Mouse (Mus musculus) MEL (cell line): ENCODE results near the gene Entpd5.

Experiments used
- BHLHE40 ChIP-seq: IDR thresholded peaks from 2 replicates; pipeline ENCODE4 v1.6.1; 2012; ENCODE audit warnings: low read depth, mild to moderate bottlenecking, inconsistent platforms, low read length, improper control_type of control experiment, borderline replicate concordance
- CTCF ChIP-seq, 3 experiments: IDR thresholded peaks in 2 of 3; conservative IDR thresholded peaks in 1 of 3; 2 replicates each; pipeline ENCODE4 v1.5.1; 2011 to 2012; ENCODE audit warnings: low read length in 3 of 3, low read depth in 2 of 3, mild to moderate bottlenecking in 2 of 3, improper control_type of control experiment in 1 of 3, inconsistent platforms in 1 of 3, mixed read lengths in 1 of 3, moderate library complexity in 1 of 3; ENCODE audit not compliant: control insufficient read depth in 1 of 3, insufficient read depth in 1 of 3, poor library complexity in 1 of 3, severe bottlenecking in 1 of 3
- E2F4 ChIP-seq: IDR thresholded peaks from 2 replicates; pipeline ENCODE4 v1.6.1; 2011; ENCODE audit warnings: low read depth, low read length, improper control_type of control experiment, borderline replicate concordance
- ELF1 ChIP-seq: IDR thresholded peaks from 2 replicates; pipeline ENCODE4 v1.6.1; 2014; ENCODE audit warnings: low read depth, mild to moderate bottlenecking, inconsistent platforms, low read length, improper control_type of control experiment, moderate library complexity
- GABPA ChIP-seq: IDR thresholded peaks from 2 replicates; pipeline ENCODE4 v1.6.1; 2012; ENCODE audit warnings: low read depth, mild to moderate bottlenecking, inconsistent platforms, low read length, improper control_type of control experiment, moderate library complexity
- HCFC1 ChIP-seq: IDR thresholded peaks from 2 replicates; pipeline ENCODE4 v1.6.1; 2012; ENCODE audit warnings: low read depth, mild to moderate bottlenecking, inconsistent platforms, low read length, improper control_type of control experiment, moderate library complexity
- KAT2A ChIP-seq: conservative IDR thresholded peaks from 2 replicates; pipeline ENCODE4 v1.6.1; 2012; ENCODE audit warnings: low read depth, low read length, improper control_type of control experiment, inconsistent platforms
- MAFK ChIP-seq: IDR thresholded peaks from 2 replicates; pipeline ENCODE4 v1.6.1; 2011; ENCODE audit warnings: low read depth, mild to moderate bottlenecking, low read length, improper control_type of control experiment, borderline replicate concordance
- POLR2A ChIP-seq, 2 experiments: IDR thresholded peaks; 2 replicates each; pipeline ENCODE4 v1.6.1; 2011 to 2012; ENCODE audit warnings: low read length in 2 of 2, mild to moderate bottlenecking in 2 of 2, control low read depth in 1 of 2, improper control_type of control experiment in 1 of 2, low read depth in 1 of 2, moderate library complexity in 1 of 2; ENCODE audit not compliant: control insufficient read depth in 1 of 2, insufficient read depth in 1 of 2, poor library complexity in 1 of 2
- TAL1 ChIP-seq: IDR thresholded peaks from 2 replicates; pipeline ENCODE4 v1.6.1; 2012; ENCODE audit warnings: mild to moderate bottlenecking, inconsistent platforms, low read length, moderate library complexity, mixed read lengths
- TBP ChIP-seq: IDR thresholded peaks from 2 replicates; pipeline ENCODE4 v1.8.0; 2011; ENCODE audit warnings: low read depth, low read length, improper control_type of control experiment
- USF1 ChIP-seq: IDR thresholded peaks from 2 replicates; pipeline ENCODE4 v1.6.1; 2014; ENCODE audit warnings: low read depth, mild to moderate bottlenecking, inconsistent platforms, low read length, improper control_type of control experiment, moderate library complexity
- ZNF384 ChIP-seq: IDR thresholded peaks from 2 replicates; pipeline ENCODE4 v1.6.1; 2012; ENCODE audit warnings: low read depth, mild to moderate bottlenecking, inconsistent platforms, low read length, improper control_type of control experiment

DNA sequence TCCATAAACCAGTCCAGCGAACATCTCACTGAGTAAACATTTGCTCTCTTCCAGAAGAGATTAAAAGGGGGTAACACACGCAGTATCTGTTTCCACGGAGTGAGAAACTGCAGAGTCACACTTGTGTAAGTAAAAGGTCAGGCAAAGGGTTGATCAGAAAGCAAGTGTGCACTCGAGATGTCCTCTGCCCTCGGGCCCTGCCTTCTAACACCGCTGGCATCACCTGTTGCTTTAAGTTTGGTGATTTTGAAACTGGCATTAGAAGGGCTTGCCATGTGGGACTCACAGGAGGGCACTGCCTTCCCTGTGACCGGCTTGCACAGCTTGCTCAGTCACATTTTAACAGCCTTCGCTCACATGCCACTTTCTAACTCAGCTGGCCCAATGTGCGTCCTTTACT is 9.2 kb downstream of the Entpd5 start:
- TF ChIP-seq BHLHE40 (no peak), CTCF (IDR thresholded peaks at IDR 0.05 in 2 of 3, conservative IDR thresholded peaks at IDR 0.05 in 1 of 3; ENCODE audit: control insufficient read depth in 1 of 3, insufficient read depth in 1 of 3, low read depth in 2 of 3, low read length in 3 of 3, poor library complexity in 1 of 3, severe bottlenecking in 1 of 3) (no peak), TAL1 (no peak), ELF1 (no peak), HCFC1 (no peak), GABPA (no peak), KAT2A (no peak), POLR2A (IDR thresholded peaks at IDR 0.05; ENCODE audit: control insufficient read depth in 1 of 2, insufficient read depth in 1 of 2, low read depth in 1 of 2, low read length in 2 of 2, poor library complexity in 1 of 2) (no peak), USF1 (no peak), TBP (no peak), E2F4 (no peak), ZNF384 (no peak), MAFK (no peak)
